Mouse (Mus musculus) ES-Bruce4 (cell line): ENCODE data around the gene Zfp809. TPM values are rescaled to one million over a fixed set of nuclear protein-coding genes. Genes with fewer than 3 reads are reported as not detected.

Source experiments
- H3K27ac ChIP-seq: 2 replicates; pipeline ENCODE4 v1.5.1; 2012; ENCODE audit warnings: low read length, inconsistent platforms; ENCODE audit not compliant: insufficient read depth
- H3K27me3 ChIP-seq: 2 replicates; pipeline ENCODE4 v1.6.1; 2012; ENCODE audit warnings: mild to moderate bottlenecking, low read length, inconsistent platforms; ENCODE audit not compliant: control insufficient read depth, poor library complexity, insufficient read depth, severe bottlenecking
- H3K36me3 ChIP-seq: 2 replicates; pipeline ENCODE4 v1.6.1; 2012; ENCODE audit warnings: inconsistent platforms, mild to moderate bottlenecking, low read length, moderate library complexity; ENCODE audit not compliant: control insufficient read depth, poor library complexity, insufficient read depth, severe bottlenecking
- H3K4me1 ChIP-seq: one replicate; pipeline ENCODE4 v1.8.1; 2011; ENCODE audit warnings: low read length; ENCODE audit not compliant: control insufficient read depth, insufficient read depth
- H3K4me3 ChIP-seq: 2 replicates; pipeline ENCODE4 v1.5.1; 2011; ENCODE audit warnings: low read depth, mild to moderate bottlenecking, low read length
- H3K9ac ChIP-seq: 2 replicates; pipeline ENCODE4 v1.6.1; 2012; ENCODE audit warnings: low read depth, mild to moderate bottlenecking, inconsistent platforms; ENCODE audit not compliant: poor library complexity, severe bottlenecking
- H3K9me3 ChIP-seq: replicated peaks from 2 replicates; pipeline ENCODE4 v1.6.1; 2012; ENCODE audit warnings: mild to moderate bottlenecking, low read length, inconsistent platforms; ENCODE audit not compliant: control insufficient read depth, poor library complexity, insufficient read depth, severe bottlenecking
- CTCF ChIP-seq: IDR thresholded peaks from one replicate; pipeline ENCODE4 v1.8.1; 2011; ENCODE audit warnings: low read depth, low read length
- EP300 ChIP-seq: IDR thresholded peaks from 2 replicates; pipeline ENCODE4 v1.6.1; 2011; ENCODE audit warnings: low read depth, low read length; ENCODE audit not compliant: insufficient read depth
- POLR2A ChIP-seq: IDR thresholded peaks from one replicate; pipeline ENCODE4 v1.8.1; 2011; ENCODE audit warnings: low read length; ENCODE audit not compliant: insufficient read depth
- polyA plus RNA-seq: library from polyadenylated mRNA; stranded (reverse); fragments of >200 nt; gene quantifications from 2 replicates; pipeline ENCODE4 v1.2.4, GENCODE M21; 2011; ENCODE audit warnings: low read depth; ENCODE audit not compliant: missing spikeins, insufficient read depth, insufficient read length

Zfp809 gene
- 34.4 and 41.6 TPM in 2 replicates for polyA plus RNA-seq

- Histone ChIP-seq H3K4me3 (peak within 1 kb of the TSS; percentile 65), H3K27ac (no peak within 1 kb of the TSS), H3K36me3 (no peaks in the 10 kb centered on the region), H3K27me3 (no peaks in the 10 kb centered on the region), H3K9ac (peak within 1 kb of the TSS; percentile 38), H3K4me1 (no peaks in the 10 kb centered on the region), H3K9me3 (peaks cover 4% of the 10 kb centered on the region)
- TF ChIP-seq POLR2A (peak; percentile 48), CTCF (peak; percentile 61), EP300 (0 out of 2 replicates have a peak, but pooled peaks have one; percentile 32)
Measured at GRCm38 (mm10) chr9:22225581-22226388, at the start of gene Zfp809. Gene Zfp809 (plus strand): TSS chr9:22225714.

- TF ChIP-seq POLR2A (peak; percentile 21), EP300 (no peak), CTCF (no peak)
- Histone ChIP-seq H3K9me3 (peaks cover 30% of the 10 kb centered on the region), H3K4me1 (no peaks in the 10 kb centered on the region), H3K27ac (no peak within 1 kb of the TSS), H3K9ac (peak within 1 kb of the TSS; percentile 57), H3K4me3 (peak within 1 kb of the TSS; percentile 55), H3K27me3 (peaks cover 2% of the 10 kb centered on the region), H3K36me3 (no peaks in the 10 kb centered on the region)
Measured at GRCm38 (mm10) chr9:22188025-22188611, 37.4 kb upstream of the Zfp809 start, which contains the start of gene Zfp872. Gene Zfp872 (plus strand): TSS chr9:22188090.

- no peak overlapping the region for H3K9ac ChIP-seq
- 0 out of 2 replicates have a peak, but pooled peaks cover 2% of the 10 kb centered on the region for H3K9me3 ChIP-seq
- H3K27me3 ChIP-seq: peaks cover 2% of the 10 kb centered on the region; the same call in 1 of the 2 replicates
- H3K27ac ChIP-seq: no peak overlapping the region
- H3K36me3 ChIP-seq: no peaks in the 10 kb centered on the region
- TF ChIP-seq POLR2A: no peak
- no peak for TF ChIP-seq CTCF
- TF ChIP-seq EP300: no peak
- H3K4me3 ChIP-seq: no peak overlapping the region
- H3K4me1 ChIP-seq: no peaks in the 10 kb centered on the region
Measured at GRCm38 (mm10) chr9:22196412-22196811, 29.1 kb upstream of the Zfp809 start.

GRCm38 (mm10) chr9:22213785-22214194 is 11.7 kb upstream of the Zfp809 start:
- no peaks in the 10 kb centered on the region for H3K4me1 ChIP-seq
- H3K36me3 ChIP-seq: no peaks in the 10 kb centered on the region
- TF ChIP-seq EP300: no peak
- TF ChIP-seq POLR2A: no peak
- TF ChIP-seq CTCF: no peak
- H3K27ac ChIP-seq: no peak overlapping the region
- no peak overlapping the region for H3K9ac ChIP-seq
- H3K4me3 ChIP-seq: no peak overlapping the region
- H3K27me3 ChIP-seq: no peaks in the 10 kb centered on the region
- peaks cover 11% of the 10 kb centered on the region for H3K9me3 ChIP-seq

GRCm38 (mm10) chr9:22214549-22214948 is 11.0 kb upstream of the Zfp809 start:
- H3K4me1 ChIP-seq: no peaks in the 10 kb centered on the region
- H3K27me3 ChIP-seq: no peaks in the 10 kb centered on the region
- H3K9ac ChIP-seq: no peak overlapping the region
- TF ChIP-seq CTCF: no peak
- H3K4me3 ChIP-seq: no peak overlapping the region
- H3K9me3 ChIP-seq: peaks cover 11% of the 10 kb centered on the region
- no peaks in the 10 kb centered on the region for H3K36me3 ChIP-seq
- no peak overlapping the region for H3K27ac ChIP-seq

- no peak overlapping the region for H3K4me3 ChIP-seq
- TF ChIP-seq CTCF (no peak), POLR2A (no peak), EP300 (no peak)
- no peaks in the 10 kb centered on the region for H3K4me1 ChIP-seq
- H3K9ac ChIP-seq: no peak overlapping the region
- H3K27me3 ChIP-seq: no peaks in the 10 kb centered on the region
- H3K9me3 ChIP-seq: peaks cover 11% of the 10 kb centered on the region
- H3K27ac ChIP-seq: no peak overlapping the region
- H3K36me3 ChIP-seq: no peaks in the 10 kb centered on the region
Measured at GRCm38 (mm10) chr9:22216705-22217104, 8.8 kb upstream of the Zfp809 start.
